Mouse (Mus musculus) natural killer cell, adult 2 months (primary cell): Measurements from ENCODE around the gene Nol8.

Experiments used
- DNase-seq, 2 experiments: peaks; one replicate each; pipeline ENCODE4 v3.0.0; 2022; ENCODE audit warnings: low spot score in 2 of 2

The Nol8 gene

DNA sequence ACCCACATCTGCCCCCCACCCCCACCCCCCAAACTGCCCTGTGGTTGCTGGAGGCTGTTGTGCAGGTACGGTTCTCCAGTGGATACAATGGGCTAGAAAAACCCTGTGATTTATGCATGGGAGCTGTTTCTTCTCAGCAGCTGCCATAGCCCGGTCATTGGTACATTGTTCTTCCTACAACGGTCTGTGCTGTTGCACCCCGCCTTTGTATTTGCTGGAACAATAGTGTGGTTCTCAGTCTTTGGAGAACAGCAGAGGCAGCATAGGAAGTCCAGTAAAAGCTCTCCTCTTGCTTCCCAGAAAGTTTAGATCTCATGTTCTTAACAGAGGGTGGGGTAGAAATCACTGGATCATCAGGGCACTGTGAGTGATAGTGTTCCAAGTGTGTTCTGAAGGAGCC, 31.4 kb downstream of the Nol8 start:
- DNase-seq = no peak

DNA sequence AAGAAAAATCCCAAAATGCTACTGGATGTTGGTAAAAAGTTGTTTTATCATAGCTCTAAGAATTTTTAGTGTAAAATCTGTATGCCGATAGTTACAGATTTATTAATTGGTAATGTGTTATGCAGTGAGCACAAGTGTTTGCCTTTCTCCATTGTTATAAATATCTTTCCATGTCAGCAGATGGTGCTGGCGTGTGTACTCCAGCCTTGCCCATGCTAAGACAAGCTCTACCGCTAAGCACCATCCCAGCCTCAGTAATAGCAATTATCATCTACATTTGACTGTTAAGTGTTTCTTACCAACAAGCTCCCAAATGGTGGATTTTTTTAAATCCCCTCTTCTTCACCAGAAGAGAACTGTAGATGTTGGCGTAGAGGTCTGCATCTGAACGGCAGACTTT, 38.2 kb downstream of the Nol8 start:
- DNase-seq = no peak

DNA sequence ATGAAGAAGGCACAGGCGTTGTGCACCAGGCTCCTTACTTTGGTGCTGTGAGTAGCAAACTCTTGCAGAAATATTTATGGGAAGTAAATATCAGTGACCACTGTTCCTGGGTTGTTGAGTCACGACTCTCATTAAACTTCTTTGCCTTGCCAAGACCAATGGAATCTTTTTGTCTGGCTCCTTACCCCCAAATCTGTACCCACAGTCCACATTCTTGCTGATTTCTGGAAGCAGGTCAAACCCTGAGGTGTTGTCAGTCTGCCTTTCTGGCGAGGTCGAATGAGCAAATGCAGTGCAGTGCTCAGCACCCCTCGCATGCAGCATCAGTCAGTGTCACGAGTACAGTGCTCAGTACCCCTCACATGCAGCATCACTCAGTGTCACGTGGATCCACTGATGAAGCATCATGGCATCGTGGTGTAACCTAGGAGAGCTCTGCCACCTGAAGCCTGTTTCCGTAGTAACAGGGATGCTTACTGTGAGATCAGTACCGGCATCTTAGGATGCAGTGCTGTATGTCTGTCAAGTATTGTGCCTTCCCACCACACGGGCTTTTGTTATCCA, 50.4 kb downstream of the Nol8 start:
- DNase-seq = no peak

DNA sequence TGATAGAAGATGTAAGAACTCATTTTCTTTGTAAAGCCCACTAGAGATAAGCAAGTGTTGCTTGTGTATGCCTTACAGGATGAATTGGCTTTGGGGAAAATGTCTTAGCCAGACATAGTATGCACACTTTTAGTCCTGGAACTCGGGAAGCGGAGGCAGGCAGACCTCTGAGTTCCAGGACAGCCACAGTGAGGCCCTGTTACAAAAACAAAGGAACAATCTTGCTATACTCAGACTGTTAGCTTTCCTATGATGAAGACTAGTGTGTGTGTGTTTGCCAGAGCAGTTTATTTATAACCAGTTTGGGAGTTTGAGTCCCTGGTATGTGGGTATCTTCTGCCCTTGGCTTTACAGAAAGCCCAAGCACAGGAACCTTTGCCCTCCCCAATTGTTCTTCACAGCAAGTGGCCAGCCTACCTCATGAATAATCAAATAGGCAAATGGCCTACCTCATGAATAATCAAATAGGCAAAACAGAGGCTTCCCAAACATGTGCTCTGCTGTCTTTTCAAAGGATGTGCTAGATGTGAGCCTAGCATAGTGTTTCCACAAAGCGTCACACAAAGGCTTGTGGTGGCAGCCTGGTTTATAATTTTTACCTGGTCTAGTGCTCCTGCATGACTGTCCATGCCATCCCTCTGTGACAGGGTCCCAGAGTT, 53.3 kb downstream of the Nol8 start:
- no peak for DNase-seq

DNA sequence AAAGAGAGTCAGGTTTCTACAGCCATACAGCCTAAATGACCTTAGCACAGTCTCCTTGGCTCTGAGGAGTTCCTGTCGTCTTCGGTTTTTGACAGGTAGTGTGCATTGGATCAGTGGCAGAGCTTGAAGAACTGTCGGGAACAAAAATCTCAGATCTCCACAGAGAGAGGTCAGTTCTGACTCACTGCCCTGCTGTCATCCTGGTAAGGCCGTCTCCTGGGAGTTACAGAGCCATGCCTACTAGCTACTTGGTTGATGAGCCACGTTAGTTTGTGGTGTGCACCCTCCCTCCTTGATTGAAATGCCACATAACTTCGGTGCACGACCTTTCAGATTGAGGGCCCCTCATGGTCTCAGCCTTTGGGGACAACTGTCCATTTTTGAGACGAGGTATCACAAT, 55.4 kb downstream of the Nol8 start:
- DNase-seq = no peak

DNA sequence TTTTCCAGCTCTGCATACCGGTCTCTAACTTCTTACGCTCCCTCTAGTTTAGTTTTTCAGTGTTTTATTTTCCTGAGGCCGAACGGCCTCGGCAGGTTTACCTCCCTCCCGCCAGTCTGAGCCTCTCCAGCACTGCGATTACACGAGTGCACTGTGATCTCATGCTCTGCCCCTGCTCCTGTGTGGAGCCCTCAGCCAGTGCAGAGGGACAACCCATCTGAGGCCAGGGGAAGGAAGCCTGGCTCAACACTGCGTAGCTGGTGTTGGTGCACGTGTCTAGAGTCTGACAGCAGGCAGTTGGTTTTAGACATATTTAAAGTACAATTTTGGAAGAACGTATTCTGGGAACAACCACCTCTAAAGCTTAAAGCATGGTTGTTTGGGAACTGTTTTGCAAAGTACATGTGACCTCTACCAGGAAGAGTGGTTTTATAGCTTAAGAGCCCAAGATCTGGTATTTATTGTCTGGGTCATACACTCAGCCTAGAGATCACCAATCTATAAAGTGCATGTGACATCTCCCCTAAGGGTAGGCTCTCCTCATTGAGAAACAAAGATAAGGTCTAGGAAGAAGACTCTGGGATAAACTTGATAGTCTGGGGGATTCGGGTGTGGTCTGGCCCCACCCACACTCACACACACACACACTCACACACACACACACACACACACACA, 59.3 kb downstream of the Nol8 start:
- no peak for DNase-seq

DNA sequence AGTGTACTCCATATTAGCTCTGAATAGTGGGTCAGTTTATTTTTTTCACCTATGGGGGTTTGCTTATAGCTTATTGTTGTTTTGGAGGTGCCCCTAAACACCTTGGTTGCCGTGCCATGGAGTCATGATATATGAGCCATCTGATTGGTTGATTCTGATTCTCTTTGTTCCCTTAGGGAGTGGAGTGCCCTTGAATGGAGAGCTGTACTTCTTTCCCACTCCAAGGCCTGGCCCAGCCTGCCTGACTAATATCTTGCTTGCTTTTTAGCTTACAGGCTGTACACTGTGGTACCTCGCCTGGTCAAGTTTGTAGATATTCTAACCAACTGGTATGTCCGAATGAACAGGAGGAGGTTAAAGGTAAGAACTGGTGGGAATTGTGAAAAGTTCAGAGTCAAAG, 66.4 kb downstream of the Nol8 start:
- no peak for DNase-seq
